Mouse (Mus musculus): ENCODE data around the gene Acaa1b. TPM values are rescaled to one million over a fixed set of nuclear protein-coding genes. Genes with fewer than 3 reads are reported as not detected.

Gene Acaa1b
- polyA plus RNA-seq, 1 experiment from 2014 or later = 0.32 TPM

GRCm38 (mm10) chr9:119155416-119155815 lies 1.5 kb downstream of the Acaa1b start:
- no peak overlapping the region for H3K9ac ChIP-seq (ENCODE audit: low read length)
- peaks cover 20% of the 10 kb centered on the region for H3K27me3 ChIP-seq (ENCODE audit: control insufficient read depth, insufficient read depth, low read length)
- no peaks in the 10 kb centered on the region for H3K4me1 ChIP-seq (ENCODE audit: control insufficient read depth in 2 of 2, insufficient read depth in 2 of 2, low read length in 2 of 2)
- ATAC-seq (ENCODE audit: insufficient number of reproducible peaks, insufficient read depth, low FRiP score, low read depth) = no peak
- H3K4me2 ChIP-seq (ENCODE audit: low read length) = no peak overlapping the region
- no peaks in the 10 kb centered on the region for H3K9me3 ChIP-seq (ENCODE audit: control insufficient read depth, low read length)
- H3K4me3 ChIP-seq (ENCODE audit: control insufficient read depth in 1 of 2, insufficient read depth in 1 of 2, low read depth in 1 of 2, low read length in 2 of 2) = no peak overlapping the region
- 70% methylated on average over 8 of the region's 8 CpGs for WGBS
- H3K36me3 ChIP-seq (ENCODE audit: control insufficient read depth, insufficient read depth, low read length) = no peaks in the 10 kb centered on the region
- H3K27ac ChIP-seq (replicated peaks in 1 of 2; ENCODE audit: control insufficient read depth in 1 of 2, insufficient read depth in 1 of 2, low read depth in 2 of 2, low read length in 2 of 2) = no peak overlapping the region

- Histone ChIP-seq H3K4me3 (ENCODE audit: control insufficient read depth in 1 of 2, insufficient read depth in 1 of 2, low read depth in 1 of 2, low read length in 2 of 2) (no peak overlapping the region), H3K27me3 (ENCODE audit: control insufficient read depth, insufficient read depth, low read length) (peaks cover 15% of the 10 kb centered on the region), H3K4me1 (ENCODE audit: control insufficient read depth in 2 of 2, insufficient read depth in 2 of 2, low read length in 2 of 2) (no peaks in the 10 kb centered on the region), H3K4me2 (ENCODE audit: low read length) (no peak overlapping the region), H3K27ac (replicated peaks in 1 of 2; ENCODE audit: control insufficient read depth in 1 of 2, insufficient read depth in 1 of 2, low read depth in 2 of 2, low read length in 2 of 2) (no peak overlapping the region), H3K36me3 (ENCODE audit: control insufficient read depth, insufficient read depth, low read length) (no peaks in the 10 kb centered on the region), H3K9me3 (ENCODE audit: control insufficient read depth, low read length) (no peaks in the 10 kb centered on the region), H3K9ac (ENCODE audit: low read length) (no peak overlapping the region)
- ATAC-seq (ENCODE audit: insufficient number of reproducible peaks, insufficient read depth, low FRiP score, low read depth) = no peak
- 40% methylated on average over 2 of the region's 2 CpGs for WGBS
Measured at GRCm38 (mm10) chr9:119151751-119152150, 5.1 kb downstream of the Acaa1b start.

- Histone ChIP-seq H3K36me3 (ENCODE audit: control insufficient read depth, insufficient read depth, low read length) (no peaks in the 10 kb centered on the region), H3K9me3 (ENCODE audit: control insufficient read depth, low read length) (no peaks in the 10 kb centered on the region), H3K4me1 (ENCODE audit: control insufficient read depth in 2 of 2, insufficient read depth in 2 of 2, low read length in 2 of 2) (no peaks in the 10 kb centered on the region), H3K4me3 (ENCODE audit: control insufficient read depth in 1 of 2, insufficient read depth in 1 of 2, low read depth in 1 of 2, low read length in 2 of 2) (no peak overlapping the region), H3K27ac (replicated peaks in 1 of 2; ENCODE audit: control insufficient read depth in 1 of 2, insufficient read depth in 1 of 2, low read depth in 2 of 2, low read length in 2 of 2) (no peak overlapping the region), H3K27me3 (ENCODE audit: control insufficient read depth, insufficient read depth, low read length) (no peaks in the 10 kb centered on the region), H3K9ac (ENCODE audit: low read length) (no peak overlapping the region), H3K4me2 (ENCODE audit: low read length) (no peak overlapping the region)
- no peak for ATAC-seq (ENCODE audit: insufficient number of reproducible peaks, insufficient read depth, low FRiP score, low read depth)
- WGBS = 18% methylated on average over 5 of the region's 5 CpGs
Measured at GRCm38 (mm10) chr9:119149601-119150000, 7.3 kb downstream of the Acaa1b start.

GRCm38 (mm10) chr9:119146098-119146770 lies 10.7 kb downstream of the Acaa1b start:
- Histone ChIP-seq H3K4me2 (ENCODE audit: low read length) (no peak overlapping the region), H3K27ac (replicated peaks in 1 of 2; ENCODE audit: control insufficient read depth in 1 of 2, insufficient read depth in 1 of 2, low read depth in 2 of 2, low read length in 2 of 2) (no peak overlapping the region), H3K9ac (ENCODE audit: low read length) (no peak overlapping the region), H3K9me3 (ENCODE audit: control insufficient read depth, low read length) (no peaks in the 10 kb centered on the region), H3K4me1 (ENCODE audit: control insufficient read depth in 2 of 2, insufficient read depth in 2 of 2, low read length in 2 of 2) (no peaks in the 10 kb centered on the region), H3K4me3 (ENCODE audit: control insufficient read depth in 1 of 2, insufficient read depth in 1 of 2, low read depth in 1 of 2, low read length in 2 of 2) (no peak overlapping the region), H3K27me3 (ENCODE audit: control insufficient read depth, insufficient read depth, low read length) (no peaks in the 10 kb centered on the region), H3K36me3 (ENCODE audit: control insufficient read depth, insufficient read depth, low read length) (no peaks in the 10 kb centered on the region)
- 60% methylated on average over 13 of the region's 13 CpGs for WGBS
- no peak for ATAC-seq (ENCODE audit: insufficient number of reproducible peaks, insufficient read depth, low FRiP score, low read depth)

- WGBS = 59% methylated on average over 6 of the region's 6 CpGs
- Histone ChIP-seq H3K27me3 (ENCODE audit: control insufficient read depth, insufficient read depth, low read length) (no peaks in the 10 kb centered on the region), H3K9me3 (ENCODE audit: control insufficient read depth, low read length) (no peaks in the 10 kb centered on the region), H3K4me1 (ENCODE audit: control insufficient read depth in 2 of 2, insufficient read depth in 2 of 2, low read length in 2 of 2) (no peaks in the 10 kb centered on the region), H3K4me3 (ENCODE audit: control insufficient read depth in 1 of 2, insufficient read depth in 1 of 2, low read depth in 1 of 2, low read length in 2 of 2) (no peak overlapping the region), H3K36me3 (ENCODE audit: control insufficient read depth, insufficient read depth, low read length) (no peaks in the 10 kb centered on the region), H3K9ac (ENCODE audit: low read length) (no peak overlapping the region), H3K4me2 (ENCODE audit: low read length) (no peak overlapping the region), H3K27ac (replicated peaks in 1 of 2; ENCODE audit: control insufficient read depth in 1 of 2, insufficient read depth in 1 of 2, low read depth in 2 of 2, low read length in 2 of 2) (no peak overlapping the region)
- no peak for ATAC-seq (ENCODE audit: insufficient number of reproducible peaks, insufficient read depth, low FRiP score, low read depth)
Measured at GRCm38 (mm10) chr9:119145638-119146037, 11.3 kb downstream of the Acaa1b start.

- no peaks in the 10 kb centered on the region for H3K9me3 ChIP-seq (ENCODE audit: control insufficient read depth, low read length)
- H3K9ac ChIP-seq (ENCODE audit: low read length) = no peak overlapping the region
- ATAC-seq (ENCODE audit: insufficient number of reproducible peaks, insufficient read depth, low FRiP score, low read depth) = no peak
- H3K27ac ChIP-seq (replicated peaks in 1 of 2; ENCODE audit: control insufficient read depth in 1 of 2, insufficient read depth in 1 of 2, low read depth in 2 of 2, low read length in 2 of 2) = no peak overlapping the region
- WGBS = 57% methylated on average over 10 of the region's 10 CpGs
- H3K4me2 ChIP-seq (ENCODE audit: low read length) = no peak overlapping the region
- H3K4me3 ChIP-seq (ENCODE audit: control insufficient read depth in 1 of 2, insufficient read depth in 1 of 2, low read depth in 1 of 2, low read length in 2 of 2) = no peak overlapping the region
- no peaks in the 10 kb centered on the region for H3K36me3 ChIP-seq (ENCODE audit: control insufficient read depth, insufficient read depth, low read length)
- no peaks in the 10 kb centered on the region for H3K4me1 ChIP-seq (ENCODE audit: control insufficient read depth in 2 of 2, insufficient read depth in 2 of 2, low read length in 2 of 2)
- no peaks in the 10 kb centered on the region for H3K27me3 ChIP-seq (ENCODE audit: control insufficient read depth, insufficient read depth, low read length)
Measured at GRCm38 (mm10) chr9:119145137-119145536, 11.8 kb downstream of the Acaa1b start.

DNA sequence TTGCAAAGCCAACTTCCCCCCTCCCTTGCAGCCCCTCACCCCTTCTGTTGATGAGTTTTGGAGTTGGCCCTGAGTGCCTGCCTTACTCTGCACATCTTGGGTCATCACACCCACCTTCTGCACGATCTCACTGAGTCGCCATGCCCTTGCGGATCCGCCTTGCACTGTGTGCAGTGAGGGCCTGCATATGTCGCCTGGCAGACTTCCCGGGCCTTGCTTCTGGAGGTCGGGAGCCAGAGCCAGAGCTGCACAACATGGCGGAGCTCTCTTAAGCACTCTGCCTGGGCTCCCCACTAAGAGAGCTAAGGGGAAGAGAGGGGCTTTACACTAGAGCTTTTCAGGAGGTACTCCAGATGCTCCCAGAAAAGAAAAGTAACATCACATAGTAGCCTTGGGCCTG lies 12.2 kb downstream of the Acaa1b start:
- ATAC-seq (ENCODE audit: insufficient number of reproducible peaks, insufficient read depth, low FRiP score, low read depth) = no peak
- no peak overlapping the region for H3K27ac ChIP-seq (replicated peaks in 1 of 2; ENCODE audit: control insufficient read depth in 1 of 2, insufficient read depth in 1 of 2, low read depth in 2 of 2, low read length in 2 of 2)
- H3K4me1 ChIP-seq (ENCODE audit: control insufficient read depth in 2 of 2, insufficient read depth in 2 of 2, low read length in 2 of 2) = 0 out of 4 replicates have a peak, but pooled peaks cover 0 to 3% of the 10 kb centered on the region in 2 experiments
- no peaks in the 10 kb centered on the region for H3K27me3 ChIP-seq (ENCODE audit: control insufficient read depth, insufficient read depth, low read length)
- 78% methylated on average over 8 of the region's 8 CpGs for WGBS
- H3K4me2 ChIP-seq (ENCODE audit: low read length) = no peak overlapping the region
- no peaks in the 10 kb centered on the region for H3K36me3 ChIP-seq (ENCODE audit: control insufficient read depth, insufficient read depth, low read length)
- H3K4me3 ChIP-seq (ENCODE audit: control insufficient read depth in 1 of 2, insufficient read depth in 1 of 2, low read depth in 1 of 2, low read length in 2 of 2) = no peak overlapping the region
- H3K9ac ChIP-seq (ENCODE audit: low read length) = no peak overlapping the region
- H3K9me3 ChIP-seq (ENCODE audit: control insufficient read depth, low read length) = no peaks in the 10 kb centered on the region

- Histone ChIP-seq H3K9me3 (ENCODE audit: control insufficient read depth, low read length) (no peaks in the 10 kb centered on the region), H3K4me3 (ENCODE audit: control insufficient read depth in 1 of 2, insufficient read depth in 1 of 2, low read depth in 1 of 2, low read length in 2 of 2) (no peak overlapping the region), H3K27ac (replicated peaks in 1 of 2; ENCODE audit: control insufficient read depth in 1 of 2, insufficient read depth in 1 of 2, low read depth in 2 of 2, low read length in 2 of 2) (no peak overlapping the region), H3K36me3 (ENCODE audit: control insufficient read depth, insufficient read depth, low read length) (no peaks in the 10 kb centered on the region), H3K4me2 (ENCODE audit: low read length) (no peak overlapping the region), H3K27me3 (ENCODE audit: control insufficient read depth, insufficient read depth, low read length) (no peaks in the 10 kb centered on the region), H3K9ac (ENCODE audit: low read length) (no peak overlapping the region), H3K4me1 (ENCODE audit: control insufficient read depth in 2 of 2, insufficient read depth in 2 of 2, low read length in 2 of 2) (0 out of 4 replicates have a peak, but pooled peaks cover 0 to 6% of the 10 kb centered on the region in 2 experiments)
- WGBS = 72% methylated on average over 9 of the region's 9 CpGs
- no peak for ATAC-seq (ENCODE audit: insufficient number of reproducible peaks, insufficient read depth, low FRiP score, low read depth)
Measured at GRCm38 (mm10) chr9:119143372-119143771, 13.5 kb downstream of the Acaa1b start.
